Mouse (Mus musculus) MEL (cell line): ENCODE data around the gene Ninl.

Experiments used
- BHLHE40 ChIP-seq: IDR thresholded peaks from 2 replicates; pipeline ENCODE4 v1.6.1; 2012; ENCODE audit warnings: low read depth, mild to moderate bottlenecking, inconsistent platforms, low read length, improper control_type of control experiment, borderline replicate concordance
- CTCF ChIP-seq, 3 experiments: IDR thresholded peaks in 2 of 3; conservative IDR thresholded peaks in 1 of 3; 2 replicates each; pipeline ENCODE4 v1.5.1; 2011 to 2012; ENCODE audit warnings: low read length in 3 of 3, low read depth in 2 of 3, mild to moderate bottlenecking in 2 of 3, improper control_type of control experiment in 1 of 3, inconsistent platforms in 1 of 3, mixed read lengths in 1 of 3, moderate library complexity in 1 of 3; ENCODE audit not compliant: control insufficient read depth in 1 of 3, insufficient read depth in 1 of 3, poor library complexity in 1 of 3, severe bottlenecking in 1 of 3
- GATA1 ChIP-seq: IDR thresholded peaks from 2 replicates; pipeline ENCODE4 v1.6.1; 2011; ENCODE audit warnings: low read depth, low read length, improper control_type of control experiment
- KAT2A ChIP-seq: conservative IDR thresholded peaks from 2 replicates; pipeline ENCODE4 v1.6.1; 2012; ENCODE audit warnings: low read depth, low read length, improper control_type of control experiment, inconsistent platforms
- POLR2A ChIP-seq, 2 experiments: IDR thresholded peaks; 2 replicates each; pipeline ENCODE4 v1.6.1; 2011 to 2012; ENCODE audit warnings: low read length in 2 of 2, mild to moderate bottlenecking in 2 of 2, control low read depth in 1 of 2, improper control_type of control experiment in 1 of 2, low read depth in 1 of 2, moderate library complexity in 1 of 2; ENCODE audit not compliant: control insufficient read depth in 1 of 2, insufficient read depth in 1 of 2, poor library complexity in 1 of 2
- ZC3H11A ChIP-seq: IDR thresholded peaks from 2 replicates; pipeline ENCODE4 v1.6.1; 2012; ENCODE audit warnings: low read depth, mild to moderate bottlenecking, inconsistent platforms, low read length, improper control_type of control experiment

DNA sequence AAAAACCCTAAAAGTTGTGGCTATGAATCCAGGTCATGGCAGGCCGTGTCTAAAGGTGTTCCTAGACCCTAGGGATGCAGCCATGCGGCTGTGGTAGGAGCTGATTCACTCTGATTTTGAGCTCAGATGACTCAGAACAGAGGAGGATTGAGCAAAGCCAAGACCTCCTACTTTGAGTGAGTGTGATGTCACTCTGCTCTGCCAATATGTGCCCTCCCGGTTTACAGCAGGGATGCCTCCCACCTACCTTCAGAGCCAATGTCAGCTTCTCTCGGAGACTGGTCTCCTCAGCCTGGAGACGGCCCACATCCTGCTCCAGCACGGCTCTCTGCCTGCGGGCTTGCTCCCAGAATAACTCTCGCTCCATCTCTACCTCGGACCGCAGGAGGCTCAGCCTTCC, 79.7 kb downstream of the Ninl start:
- no peak for TF ChIP-seq ZC3H11A
- no peak for TF ChIP-seq GATA1
- TF ChIP-seq KAT2A, result no peak
- TF ChIP-seq POLR2A (IDR thresholded peaks at IDR 0.05; ENCODE audit: control insufficient read depth in 1 of 2, insufficient read depth in 1 of 2, low read depth in 1 of 2, low read length in 2 of 2, poor library complexity in 1 of 2), result no peak
- no peak for TF ChIP-seq CTCF (IDR thresholded peaks at IDR 0.05 in 2 of 3, conservative IDR thresholded peaks at IDR 0.05 in 1 of 3; ENCODE audit: control insufficient read depth in 1 of 3, insufficient read depth in 1 of 3, low read depth in 2 of 3, low read length in 3 of 3, poor library complexity in 1 of 3, severe bottlenecking in 1 of 3)
- no peak for TF ChIP-seq BHLHE40
